Mouse (Mus musculus) midbrain, embryonic 10.5 days (tissue): ENCODE measurements around the gene Orc5. TPM values are rescaled to one million over a fixed set of nuclear protein-coding genes. Genes with fewer than 3 reads are reported as not detected.

Experiments
- DNase-seq: peaks from one replicate; pipeline ENCODE4 v3.0.0-alpha.2; 2017; ENCODE audit warnings: low spot score
- H3K27ac ChIP-seq: fragments of 300-500 bp; sonication (generic); replicated peaks from 2 replicates; pipeline ENCODE4 v1.5.1; 2016; ENCODE audit warnings: mild to moderate bottlenecking
- H3K27me3 ChIP-seq: fragments of 300-500 bp; sonication (generic); 2 replicates; pipeline ENCODE4 v1.6.1; 2016; ENCODE audit warnings: low read depth, mild to moderate bottlenecking; ENCODE audit not compliant: poor library complexity, severe bottlenecking
- H3K36me3 ChIP-seq: fragments of 300-500 bp; sonication (generic); 2 replicates; pipeline ENCODE4 v1.6.1; 2016; ENCODE audit warnings: mild to moderate bottlenecking, moderate library complexity
- H3K4me1 ChIP-seq: fragments of 300-500 bp; sonication (generic); 2 replicates; pipeline ENCODE4 v1.6.1; 2016
- H3K4me3 ChIP-seq: fragments of 300-500 bp; sonication (generic); 2 replicates; pipeline ENCODE4 v1.5.1; 2016; ENCODE audit warnings: mild to moderate bottlenecking, moderate library complexity
- H3K9me3 ChIP-seq: fragments of 300-500 bp; sonication (generic); replicated peaks from 2 replicates; pipeline ENCODE4 v1.6.1; 2016; ENCODE audit warnings: mild to moderate bottlenecking
- WGBS: fragments of 180-500 bp; shearing (Covaris S2); methylation state at CpG from one replicate; pipeline ENCODE4 v1.1.7; 2016; 5-methylcytosine and 5-hydroxymethylcytosine counted together
- polyA plus RNA-seq: library from polyadenylated mRNA; unstranded; fragments of >200 nt; fragmentation: Nextera tagmentation; extraction: Ambion mirVana; gene quantifications from 2 replicates; pipeline ENCODE4 v1.2.1, GENCODE M21; 2016

Gene Orc5
- polyA plus RNA-seq, 1 experiment from 2014 or later = 52.3 TPM

- no peaks in the 10 kb centered on the region for H3K27me3 ChIP-seq
- no peaks in the 10 kb centered on the region for H3K9me3 ChIP-seq
- peak overlapping the region; percentile 55 for H3K27ac ChIP-seq
- H3K4me3 ChIP-seq = no peak overlapping the region
- DNase-seq = no peak
- WGBS = 69% methylated on average over 15 of the region's 15 CpGs
- peaks cover 13% of the 10 kb centered on the region; the same call in 1 of the 2 replicates for H3K4me1 ChIP-seq
- no peaks in the 10 kb centered on the region for H3K36me3 ChIP-seq
Observed at GRCm38 (mm10) chr5:22452871-22453661, 97.2 kb downstream of the Orc5 start.

- DNase-seq = no peak
- H3K27me3 ChIP-seq = no peaks in the 10 kb centered on the region
- no peak overlapping the region for H3K4me3 ChIP-seq
- 85% methylated on average over 9 of the region's 9 CpGs for WGBS
- peak overlapping the region; percentile 55 for H3K27ac ChIP-seq
- H3K36me3 ChIP-seq = no peaks in the 10 kb centered on the region
- no peaks in the 10 kb centered on the region for H3K9me3 ChIP-seq
- peaks cover 13% of the 10 kb centered on the region; the same call in 1 of the 2 replicates for H3K4me1 ChIP-seq
Observed at GRCm38 (mm10) chr5:22452452-22452851, 97.8 kb downstream of the Orc5 start.

GRCm38 (mm10) chr5:22451764-22452163, 98.5 kb downstream of the Orc5 start:
- 76% methylated on average over 3 of the region's 3 CpGs for WGBS
- peaks cover 13% of the 10 kb centered on the region; the same call in 1 of the 2 replicates for H3K4me1 ChIP-seq
- no peaks in the 10 kb centered on the region for H3K27me3 ChIP-seq
- H3K9me3 ChIP-seq = no peaks in the 10 kb centered on the region
- H3K4me3 ChIP-seq = no peak overlapping the region
- H3K27ac ChIP-seq = no peak overlapping the region
- no peak for DNase-seq
- no peaks in the 10 kb centered on the region for H3K36me3 ChIP-seq

GRCm38 (mm10) chr5:22449492-22449891, 100.7 kb downstream of the Orc5 start:
- Histone ChIP-seq H3K27ac (no peak overlapping the region), H3K27me3 (no peaks in the 10 kb centered on the region), H3K4me1 (peaks cover 13% of the 10 kb centered on the region; the same call in 1 of the 2 replicates), H3K4me3 (no peak overlapping the region), H3K9me3 (no peaks in the 10 kb centered on the region), H3K36me3 (no peaks in the 10 kb centered on the region)
- no peak for DNase-seq
- WGBS = 87% methylated on average over 3 of the region's 3 CpGs

Other genes with a start within 250 kb of the Orc5 start
- 2.4 and 3.9 TPM in 2 replicates for gene Reln, start 205.7 kb downstream of the Orc5 start, polyA plus RNA-seq
- gene Lhfpl3, start 195.6 kb upstream of the Orc5 start, polyA plus RNA-seq = 0.30 and 0.37 TPM in 2 replicates